Mouse (Mus musculus) hindbrain, embryonic 13.5 days (tissue): ENCODE measurements at regions not wholly inside any gene's neighbourhood (a gene's known extent, or its start where the extent isn't known, plus 50 kb on each side); places are given as distances from the start of the nearest gene placed in this dataset.
A peak's percentile ranks its signal among the peaks of the same experiment; 100 is the strongest.

Experiments
- ATAC-seq: fragments of 200-750 bp; cut with Nextera tagmentation; 2 replicates; pipeline ENCODE4 v1.8.0; 2017; ENCODE audit warnings: moderate TSS enrichment; ENCODE audit not compliant: low FRiP score
- H3K27ac ChIP-seq: fragments of 300-500 bp; sonication (generic); 2 replicates; pipeline ENCODE4 v1.5.1; 2015; ENCODE audit warnings: inconsistent platforms, mild to moderate bottlenecking, moderate library complexity
- H3K27me3 ChIP-seq: fragments of 300-500 bp; sonication (generic); 2 replicates; pipeline ENCODE4 v1.6.1; 2015; ENCODE audit warnings: mild to moderate bottlenecking, inconsistent platforms
- H3K36me3 ChIP-seq: fragments of 300-500 bp; sonication (generic); 2 replicates; pipeline ENCODE4 v1.6.1; 2015; ENCODE audit warnings: mild to moderate bottlenecking, inconsistent platforms
- H3K4me1 ChIP-seq: fragments of 300-500 bp; sonication (generic); replicated peaks from 2 replicates; pipeline ENCODE4 v1.6.1; 2015; ENCODE audit warnings: inconsistent platforms
- H3K4me2 ChIP-seq: fragments of 300-500 bp; sonication (generic); 2 replicates; pipeline ENCODE4 v1.6.1; 2015; ENCODE audit warnings: inconsistent platforms, mild to moderate bottlenecking, moderate library complexity
- H3K4me3 ChIP-seq: fragments of 300-500 bp; sonication (generic); 2 replicates; pipeline ENCODE4 v1.5.1; 2015; ENCODE audit warnings: mild to moderate bottlenecking, inconsistent platforms
- H3K9ac ChIP-seq: fragments of 300-500 bp; sonication (generic); 2 replicates; pipeline ENCODE4 v1.6.1; 2015; ENCODE audit warnings: mild to moderate bottlenecking, inconsistent platforms
- H3K9me3 ChIP-seq: fragments of 300-500 bp; sonication (generic); 2 replicates; pipeline ENCODE4 v1.6.1; 2016; ENCODE audit warnings: inconsistent platforms
- WGBS: fragments of 180-500 bp; shearing (Covaris S2); methylation state at CpG from one replicate; pipeline ENCODE4 v1.1.7; 2015; 5-methylcytosine and 5-hydroxymethylcytosine counted together

- Histone ChIP-seq H3K36me3 (no peaks in the 10 kb centered on the region), H3K4me2 (no peak overlapping the region), H3K4me1 (no peaks in the 10 kb centered on the region), H3K9ac (no peak overlapping the region), H3K9me3 (no peaks in the 10 kb centered on the region), H3K27ac (no peak overlapping the region), H3K4me3 (no peak overlapping the region), H3K27me3 (no peaks in the 10 kb centered on the region)
- no peak for ATAC-seq
- 89% methylated on average over 3 of the region's 3 CpGs for WGBS
Observed at GRCm38 (mm10) chr11:44136024-44136423, 235.0 kb upstream of the Adra1b start.

DNA sequence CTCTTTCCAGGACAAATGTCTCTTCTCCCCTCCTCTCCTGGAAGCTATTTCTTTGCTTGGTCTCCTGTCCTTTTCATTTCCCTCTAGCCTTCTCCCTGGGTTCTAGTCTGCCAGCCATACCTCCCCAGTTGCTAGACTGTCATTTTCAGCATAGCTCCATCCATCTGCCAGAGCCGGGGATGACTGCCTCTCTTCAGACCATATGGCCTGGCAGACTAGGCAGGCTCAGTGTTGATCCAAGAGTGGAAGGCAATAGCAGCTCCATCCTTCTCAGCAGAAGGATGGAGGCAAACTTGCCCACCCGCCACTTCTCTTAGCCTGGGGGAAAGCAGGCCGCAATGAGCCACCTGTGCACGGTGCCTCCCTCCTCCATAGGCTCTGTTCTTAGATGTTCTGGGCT is 242.0 kb upstream of the Adra1b start:
- Histone ChIP-seq H3K27ac (no peak overlapping the region), H3K4me1 (no peaks in the 10 kb centered on the region), H3K4me3 (no peak overlapping the region), H3K27me3 (no peaks in the 10 kb centered on the region), H3K4me2 (no peak overlapping the region), H3K9me3 (no peaks in the 10 kb centered on the region), H3K36me3 (no peaks in the 10 kb centered on the region), H3K9ac (no peak overlapping the region)
- 94% methylated on average over 4 of the region's 4 CpGs for WGBS
- no peak for ATAC-seq

DNA sequence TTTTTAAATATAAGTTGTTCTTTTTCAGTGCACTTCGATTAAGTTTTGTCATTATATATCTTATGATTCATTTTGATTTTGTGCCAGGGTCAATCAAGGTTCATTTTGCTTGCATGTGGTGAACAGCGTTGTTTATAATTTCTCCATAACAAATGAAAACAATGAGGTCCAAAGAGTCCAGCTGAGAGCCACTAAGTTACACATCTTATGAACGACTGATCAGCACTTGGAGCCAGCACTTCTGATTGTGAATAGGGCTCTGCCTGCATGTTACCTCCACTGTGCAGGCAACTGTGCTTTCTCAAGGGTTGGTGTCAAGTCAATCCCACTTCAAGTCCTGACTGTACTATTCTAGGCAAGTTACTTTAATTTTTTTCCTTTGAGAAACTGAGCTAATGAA is 243.5 kb upstream of the Adra1b start:
- Histone ChIP-seq H3K4me2 (no peak overlapping the region), H3K27ac (no peak overlapping the region), H3K27me3 (no peaks in the 10 kb centered on the region), H3K4me3 (no peak overlapping the region), H3K36me3 (no peaks in the 10 kb centered on the region), H3K4me1 (no peaks in the 10 kb centered on the region), H3K9ac (no peak overlapping the region), H3K9me3 (no peaks in the 10 kb centered on the region)
- WGBS = 74% methylated on average over 3 of the region's 3 CpGs
- no peak for ATAC-seq

DNA sequence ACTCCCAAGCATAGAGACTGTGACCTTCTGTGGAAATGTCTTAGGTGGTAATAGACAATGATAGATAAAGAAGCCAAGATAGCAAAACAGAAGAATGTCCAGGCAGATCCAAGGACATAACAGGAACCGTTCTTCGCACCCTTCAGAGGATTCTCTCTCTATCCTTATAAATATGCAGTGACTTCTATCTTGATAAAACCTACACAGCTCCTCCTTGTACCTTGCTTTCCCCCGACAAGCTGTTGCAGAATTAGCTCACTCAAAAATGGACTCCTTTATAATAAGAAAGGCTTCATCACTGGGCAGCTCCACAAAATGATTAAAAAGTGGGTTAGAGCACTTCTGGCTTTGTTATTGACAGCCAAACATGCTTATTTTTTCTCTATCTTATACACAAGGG is 245.4 kb upstream of the Adra1b start:
- H3K4me3 ChIP-seq = no peak overlapping the region
- H3K9ac ChIP-seq = no peak overlapping the region
- H3K36me3 ChIP-seq = no peaks in the 10 kb centered on the region
- H3K9me3 ChIP-seq = no peaks in the 10 kb centered on the region
- no peaks in the 10 kb centered on the region for H3K27me3 ChIP-seq
- ATAC-seq = no peak
- H3K27ac ChIP-seq = no peak overlapping the region
- H3K4me2 ChIP-seq = no peak overlapping the region
- H3K4me1 ChIP-seq = no peaks in the 10 kb centered on the region
- 94% methylated on average over 3 of the region's 3 CpGs for WGBS

DNA sequence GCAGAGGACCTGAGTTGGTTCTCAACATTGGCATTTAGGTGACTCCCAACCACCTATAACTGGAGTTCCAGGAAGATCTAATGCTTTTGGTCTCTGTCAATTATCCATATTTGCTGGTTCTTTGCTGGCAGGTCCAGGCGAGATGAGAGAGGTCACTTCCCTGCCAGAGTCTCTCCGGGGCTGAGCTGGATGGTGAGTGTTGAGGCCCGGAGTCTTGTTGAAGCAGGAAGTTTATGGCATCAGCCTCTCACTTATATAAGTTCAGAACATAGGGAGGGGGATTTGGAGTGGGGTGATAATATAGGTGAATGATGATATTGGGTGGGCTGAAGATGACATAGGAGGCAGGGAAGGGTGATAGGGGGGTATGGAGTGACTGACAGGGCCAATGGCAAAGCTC is 246.3 kb upstream of the Il12b start:
- Histone ChIP-seq H3K27me3 (no peaks in the 10 kb centered on the region), H3K4me3 (no peak overlapping the region), H3K9me3 (no peaks in the 10 kb centered on the region), H3K4me2 (no peak overlapping the region), H3K27ac (no peak overlapping the region), H3K4me1 (peaks cover 4% of the 10 kb centered on the region; the same call in 1 of the 2 replicates), H3K36me3 (no peaks in the 10 kb centered on the region), H3K9ac (no peak overlapping the region)
- no peak for ATAC-seq
- WGBS = 94% methylated on average over 3 of the region's 3 CpGs

DNA sequence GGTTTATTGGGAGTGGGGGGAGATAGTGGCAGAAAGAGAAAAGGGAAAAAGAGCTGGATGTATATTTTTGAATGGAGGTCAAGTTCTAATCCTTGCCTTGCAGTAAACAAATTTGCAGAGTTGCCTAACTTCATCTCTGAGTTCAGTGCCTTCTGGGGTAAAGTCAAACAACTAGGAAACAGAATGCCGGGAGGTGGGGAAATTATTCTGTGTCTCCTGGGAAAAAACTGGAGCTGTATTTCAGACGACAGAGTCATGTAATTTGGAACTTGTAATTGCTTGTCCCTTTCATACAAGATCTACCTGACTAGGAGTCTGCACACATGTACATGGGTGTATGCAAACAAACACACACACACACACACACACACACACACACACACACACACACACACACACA is 244.3 kb upstream of the Il12b start:
- Histone ChIP-seq H3K9ac (no peak overlapping the region), H3K36me3 (no peaks in the 10 kb centered on the region), H3K4me2 (no peak overlapping the region), H3K4me1 (peaks cover 4% of the 10 kb centered on the region; the same call in 1 of the 2 replicates), H3K4me3 (no peak overlapping the region), H3K27ac (no peak overlapping the region), H3K27me3 (no peaks in the 10 kb centered on the region), H3K9me3 (no peaks in the 10 kb centered on the region)
- WGBS = 51% methylated on average over 2 of the region's 2 CpGs
- ATAC-seq = no peak

GRCm38 (mm10) chr11:44156081-44156480 is 243.8 kb upstream of the Il12b start:
- Histone ChIP-seq H3K36me3 (no peaks in the 10 kb centered on the region), H3K9ac (no peak overlapping the region), H3K4me2 (no peak overlapping the region), H3K27ac (no peak overlapping the region), H3K4me3 (no peak overlapping the region), H3K9me3 (no peaks in the 10 kb centered on the region), H3K27me3 (no peaks in the 10 kb centered on the region), H3K4me1 (peaks cover 4% of the 10 kb centered on the region; the same call in 1 of the 2 replicates)
- ATAC-seq = peak; percentile 68; the same call in 1 of the 2 replicates
- WGBS = 52% methylated on average over 5 of the region's 5 CpGs

GRCm38 (mm10) chr11:44156490-44157345 is 243.1 kb upstream of the Il12b start:
- Histone ChIP-seq H3K9ac (no peak overlapping the region), H3K27me3 (no peaks in the 10 kb centered on the region), H3K4me1 (peaks cover 4% of the 10 kb centered on the region; the same call in 1 of the 2 replicates), H3K36me3 (no peaks in the 10 kb centered on the region), H3K4me2 (no peak overlapping the region), H3K27ac (no peak overlapping the region), H3K4me3 (no peak overlapping the region), H3K9me3 (no peaks in the 10 kb centered on the region)
- ATAC-seq = no peak
- WGBS = 76% methylated on average over 3 of the region's 3 CpGs

GRCm38 (mm10) chr11:44158236-44158635 is 241.6 kb upstream of the Il12b start:
- Histone ChIP-seq H3K4me2 (no peak overlapping the region), H3K27me3 (no peaks in the 10 kb centered on the region), H3K9me3 (no peaks in the 10 kb centered on the region), H3K27ac (no peak overlapping the region), H3K9ac (no peak overlapping the region), H3K4me1 (peaks cover 4% of the 10 kb centered on the region; the same call in 1 of the 2 replicates), H3K4me3 (no peak overlapping the region), H3K36me3 (no peaks in the 10 kb centered on the region)
- 88% methylated on average over 5 of the region's 5 CpGs for WGBS
- ATAC-seq = no peak

GRCm38 (mm10) chr11:44161734-44162418 is 238.0 kb upstream of the Il12b start:
- Histone ChIP-seq H3K4me2 (no peak overlapping the region), H3K36me3 (no peaks in the 10 kb centered on the region), H3K4me1 (no peaks in the 10 kb centered on the region; the same call in 1 of the 2 replicates), H3K27ac (no peak overlapping the region), H3K9ac (no peak overlapping the region), H3K4me3 (no peak overlapping the region), H3K9me3 (no peaks in the 10 kb centered on the region), H3K27me3 (no peaks in the 10 kb centered on the region)
- no peak for ATAC-seq
- WGBS = 87% methylated on average over 7 of the region's 7 CpGs

GRCm38 (mm10) chr11:44163049-44163448 is 236.8 kb upstream of the Il12b start:
- H3K27me3 ChIP-seq = no peaks in the 10 kb centered on the region
- ATAC-seq = no peak
- H3K4me3 ChIP-seq = no peak overlapping the region
- H3K27ac ChIP-seq = no peak overlapping the region
- no peaks in the 10 kb centered on the region; the same call in 1 of the 2 replicates for H3K4me1 ChIP-seq
- H3K9ac ChIP-seq = no peak overlapping the region
- WGBS = 74% methylated on average over 4 of the region's 4 CpGs
- no peaks in the 10 kb centered on the region for H3K36me3 ChIP-seq
- H3K4me2 ChIP-seq = no peak overlapping the region
- no peaks in the 10 kb centered on the region for H3K9me3 ChIP-seq

DNA sequence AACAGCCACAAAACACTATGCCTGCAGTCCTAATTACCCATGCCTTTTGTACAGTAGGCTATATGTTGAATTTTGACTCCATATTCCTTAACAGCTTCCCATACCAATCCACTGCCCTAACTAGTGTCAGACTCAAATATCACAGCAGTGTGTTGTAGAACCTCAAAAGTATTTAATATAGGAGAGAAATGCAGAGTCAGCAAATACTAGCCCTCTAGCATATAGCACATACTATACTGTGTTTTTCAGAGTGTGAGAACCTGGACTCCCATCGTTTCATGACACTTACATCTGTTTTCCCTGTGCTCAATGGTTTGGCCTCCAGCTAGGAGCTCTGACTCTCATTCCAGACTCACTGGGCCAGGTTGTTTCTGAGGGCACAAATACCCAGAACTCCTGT is 236.1 kb upstream of the Il12b start:
- Histone ChIP-seq H3K4me3 (no peak overlapping the region), H3K36me3 (no peaks in the 10 kb centered on the region), H3K27ac (no peak overlapping the region), H3K9ac (no peak overlapping the region), H3K4me1 (no peaks in the 10 kb centered on the region; the same call in 1 of the 2 replicates), H3K4me2 (no peak overlapping the region), H3K9me3 (no peaks in the 10 kb centered on the region), H3K27me3 (no peaks in the 10 kb centered on the region)
- WGBS = 70% methylated on average over 1 of the region's 1 CpGs
- no peak for ATAC-seq
